In genomic region chr17:25801029-25801428, GRCm38 (mm10) we compare ENCODE assay signal across 8 mouse cellular contexts. TPM values are rescaled to one million over a fixed set of nuclear protein-coding genes. Genes with fewer than 3 reads are reported as not detected.
A peak's percentile ranks its signal among the peaks of the same experiment; 100 is the strongest.
DNase-seq lines count a peak whose midpoint lies in the region; ATAC-seq and TF ChIP-seq lines count a peak whose summit lies in the region.
"Had no signal": no experiment of that assay in that cellular context is flagged by ENCODE, and none has a peak within 500 bp of the region (broad histone marks: within the 10 kb centered on the region; RNA-seq: fewer than 3 reads in every experiment).

No protein-coding gene starts in this region.

- H3K36me3 ChIP-seq in hindbrain, embryonic 16.5 days (ENCODE audit: control insufficient read depth, insufficient read depth, low read length), result no peaks in the 10 kb centered on the region
- no peaks in the 10 kb centered on the region for H3K36me3 ChIP-seq in limb, embryonic 10.5 days

- TF ChIP-seq CTCF in cortical plate, adult 2 months (IDR thresholded peaks at IDR 0.05; ENCODE audit: extremely low read depth, insufficient read depth, low read length), result peak; percentile 84

- H3K9ac ChIP-seq in hindbrain, embryonic 16.5 days (ENCODE audit: low read depth, low read length), result no peak overlapping the region

- peaks cover 3% of the 10 kb centered on the region; the same call in 1 of the 2 replicates for H3K27me3 ChIP-seq in hindbrain, embryonic 16.5 days (replicated peaks; ENCODE audit: control insufficient read depth, insufficient read depth, low read length)
- H3K27me3 ChIP-seq in limb, embryonic 10.5 days (ENCODE audit: low read depth, poor library complexity, severe bottlenecking), result peaks cover 32% of the 10 kb centered on the region

- no peak overlapping the region for H3K27ac ChIP-seq in cortical plate, adult 2 months (ENCODE audit: insufficient read depth, low read length)
- H3K27ac ChIP-seq in hindbrain, embryonic 16.5 days (ENCODE audit: low read depth, low read length), result no peak overlapping the region
- H3K27ac ChIP-seq in limb, embryonic 10.5 days, result no peak overlapping the region

- 8% methylated on average over 6 of the region's 6 CpGs for WGBS in hindbrain, embryonic 16.5 days
- 11% methylated on average over 6 of the region's 6 CpGs for WGBS in limb, embryonic 10.5 days

- ATAC-seq in hindbrain, embryonic 16.5 days, result peak; percentile 4; the same call in 1 of the 2 replicates

- no peaks in the 10 kb centered on the region for H3K9me3 ChIP-seq in hindbrain, embryonic 16.5 days (ENCODE audit: control insufficient read depth, low read length)
- no peaks in the 10 kb centered on the region for H3K9me3 ChIP-seq in limb, embryonic 10.5 days (replicated peaks)

- peak; percentile 50 for DNase-seq in ovary, postnatal 36 days (ENCODE audit: low spot score)
- DNase-seq in ovary, postnatal 14 days (ENCODE audit: low spot score), result no peak
- peak; percentile 82 for DNase-seq in T-cell, adult 2 months (ENCODE audit: low spot score)
- DNase-seq in limb, embryonic 10.5 days (ENCODE audit: low spot score), result peak; percentile 63
- peak; percentile 95 for DNase-seq in retina, embryonic 14.5 days (ENCODE audit: low spot score)

- no peak overlapping the region for H3K4me2 ChIP-seq in hindbrain, embryonic 16.5 days (ENCODE audit: low read length)

- H3K4me3 ChIP-seq in cortical plate, adult 2 months (ENCODE audit: insufficient read depth, low read length), result no peak overlapping the region
- no peak overlapping the region for H3K4me3 ChIP-seq in hindbrain, embryonic 16.5 days (ENCODE audit: low read length)
- H3K4me3 ChIP-seq in limb, embryonic 10.5 days, result no peak overlapping the region

- TF ChIP-seq POLR2A in cortical plate, adult 2 months (IDR thresholded peaks at IDR 0.05; ENCODE audit: extremely low read depth, insufficient read depth, low read length), result no peak

- peaks cover 9% of the 10 kb centered on the region for H3K4me1 ChIP-seq in cortical plate, adult 2 months (ENCODE audit: control insufficient read depth, insufficient read depth, low read length)
- peaks cover 30% of the 10 kb centered on the region for H3K4me1 ChIP-seq in hindbrain, embryonic 16.5 days (ENCODE audit: control insufficient read depth, insufficient read depth, low read depth, low read length)
- peaks cover 25% of the 10 kb centered on the region for H3K4me1 ChIP-seq in limb, embryonic 10.5 days

RNA-seq across cellular contexts. Expression of gene Metrn, which starts 4.1 kb away (rescaled TPM):
- polyA plus RNA-seq in cortical plate, adult 2 months (2012; rRNA removed), result 134 and 141 TPM in 2 replicates
- 79.4 and 88.8 TPM in 2 replicates for polyA plus RNA-seq in hindbrain, embryonic 16.5 days (2015; fragmentation: Nextera tagmentation; extraction: Ambion mirVana)
- 87.5 and 112 TPM in 2 replicates for polyA plus RNA-seq in limb, embryonic 10.5 days (2016; fragmentation: Nextera tagmentation; extraction: Ambion mirVana)

RNA-seq across cellular contexts. Expression of gene AC134908.4, which starts 5.6 kb away (rescaled TPM):
- 2.3 and 4.0 TPM in 2 replicates for polyA plus RNA-seq in cortical plate, adult 2 months (2012; rRNA removed)
- 1.6 and 2.2 TPM in 2 replicates for polyA plus RNA-seq in hindbrain, embryonic 16.5 days (2015; fragmentation: Nextera tagmentation; extraction: Ambion mirVana)
- 0.76 TPM in 1 of 2 replicates, not detected in the other for polyA plus RNA-seq in limb, embryonic 10.5 days (2016; fragmentation: Nextera tagmentation; extraction: Ambion mirVana)
- polyA plus RNA-seq: heart, embryonic 14.5 days had no signal

RNA-seq across cellular contexts. Expression of gene Fbxl16, which starts 7.9 kb away (rescaled TPM):
- 670 and 731 TPM in 2 replicates for polyA plus RNA-seq in cortical plate, adult 2 months (2012; rRNA removed)
- 38.1 and 43.0 TPM in 2 replicates for polyA plus RNA-seq in hindbrain, embryonic 16.5 days (2015; fragmentation: Nextera tagmentation; extraction: Ambion mirVana)
- polyA plus RNA-seq in limb, embryonic 10.5 days (2016; fragmentation: Nextera tagmentation; extraction: Ambion mirVana), result 1.0 and 1.5 TPM in 2 replicates

RNA-seq across cellular contexts. Expression of gene Fam173a, which starts 8.3 kb away (rescaled TPM):
- 152 and 159 TPM in 2 replicates for polyA plus RNA-seq in cortical plate, adult 2 months (2012; rRNA removed)
- polyA plus RNA-seq in hindbrain, embryonic 16.5 days (2015; fragmentation: Nextera tagmentation; extraction: Ambion mirVana), result 99.9 and 103 TPM in 2 replicates
- polyA plus RNA-seq in limb, embryonic 10.5 days (2016; fragmentation: Nextera tagmentation; extraction: Ambion mirVana), result 55.6 and 63.3 TPM in 2 replicates

RNA-seq across cellular contexts. Expression of gene Ccdc78, which starts 14.6 kb away (rescaled TPM):
- 0.17 and 0.52 TPM in 2 replicates for polyA plus RNA-seq in cortical plate, adult 2 months (2012; rRNA removed)
- polyA plus RNA-seq in hindbrain, embryonic 16.5 days (2015; fragmentation: Nextera tagmentation; extraction: Ambion mirVana), result 0.21 and 0.28 TPM in 2 replicates
- polyA plus RNA-seq in limb, embryonic 10.5 days (2016; fragmentation: Nextera tagmentation; extraction: Ambion mirVana), result 0.44 and 0.50 TPM in 2 replicates
- polyA plus RNA-seq: heart, embryonic 14.5 days had no signal

Comparison
In these comparisons a context has a peak if more than half of its experiments do, and no peak if none do; other contexts are left out.
1. RNA of gene Fbxl16, which starts 7.9 kb away (polyA plus RNA-seq): 670 to 731 TPM in cortical plate, adult 2 months; 38.1 to 43.0 TPM in hindbrain, embryonic 16.5 days and 1.0 to 1.5 TPM in limb, embryonic 10.5 days; every median in the first group is over 10 times any median in the second.